In genomic region chr3:32669211-32669610, GRCm38 (mm10) we compare ENCODE assay signal across 7 mouse cellular contexts. TPM values are rescaled to one million over a fixed set of nuclear protein-coding genes. Genes with fewer than 3 reads are reported as not detected.
A peak's percentile ranks its signal among the peaks of the same experiment; 100 is the strongest.
DNase-seq lines count a peak whose midpoint lies in the region; TF ChIP-seq lines count a peak whose summit lies in the region.

No protein-coding gene starts in this region.

- H3K36me3 ChIP-seq in kidney, adult 2 months (ENCODE audit: control insufficient read depth, insufficient read depth, low read length) = no peaks in the 10 kb centered on the region

- TF ChIP-seq CTCF in kidney, adult 2 months (conservative IDR thresholded peaks at IDR 0.05; ENCODE audit: insufficient read depth, insufficient read length, low read depth, low read length) = no peak
- TF ChIP-seq CTCF in cortical plate, adult 2 months (IDR thresholded peaks at IDR 0.05; ENCODE audit: extremely low read depth, insufficient read depth, low read length) = no peak

- H3K4me1 ChIP-seq in kidney, adult 2 months (ENCODE audit: control insufficient read depth, insufficient read depth, low read length) = peaks cover 20% of the 10 kb centered on the region; the same call in 1 of the 2 replicates
- H3K4me1 ChIP-seq in cortical plate, adult 2 months (ENCODE audit: control insufficient read depth, insufficient read depth, low read length) = peaks cover 7% of the 10 kb centered on the region; the same call in 1 of the 2 replicates

- peak overlapping the region; percentile 88 for H3K27ac ChIP-seq in kidney, adult 2 months (ENCODE audit: insufficient read depth, low read depth, low read length)
- peak overlapping the region; percentile 52; the same call in 1 of the 2 replicates for H3K27ac ChIP-seq in cortical plate, adult 2 months (ENCODE audit: insufficient read depth, low read length)

- WGBS in kidney, adult 2 months = 54% methylated on average over 6 of the region's 6 CpGs

- TF ChIP-seq POLR2A in kidney, adult 2 months (IDR thresholded peaks at IDR 0.05; ENCODE audit: low read depth, low read length) = no peak
- TF ChIP-seq POLR2A in cortical plate, adult 2 months (IDR thresholded peaks at IDR 0.05; ENCODE audit: extremely low read depth, insufficient read depth, low read length) = no peak

- DNase-seq in kidney, adult 2 months = peak; percentile 58
- DNase-seq in kidney, adult 18-20 months = no peak
- DNase-seq in gastrocnemius, postnatal 10 days = peak; percentile 19
- DNase-seq in layer of hippocampus, postnatal 14 days (ENCODE audit: low spot score in 2 of 2) = peak; percentile 12 to 51
- peak; percentile 71 for DNase-seq in telencephalon, adult 2 months (ENCODE audit: low read depth, low spot score)
- DNase-seq in yolk sac, embryonic 10.5 days (ENCODE audit: low spot score) = no peak

- peak overlapping the region; percentile 24; the same call in 1 of the 2 replicates for H3K4me3 ChIP-seq in kidney, adult 2 months (ENCODE audit: insufficient read depth, low read depth, low read length)
- H3K4me3 ChIP-seq in cortical plate, adult 2 months (ENCODE audit: insufficient read depth, low read length) = 0 out of 2 replicates have a peak overlapping the region, but pooled peaks have one; percentile 15

- H3K27me3 ChIP-seq in kidney, adult 2 months (replicated peaks; ENCODE audit: control insufficient read depth, insufficient read depth, low read length) = no peaks in the 10 kb centered on the region

RNA-seq across cellular contexts. Expression of gene Actl6a, which starts 36.9 kb away (rescaled TPM):
- polyA plus RNA-seq in kidney, adult 2 months (2012; rRNA removed) = 15.4 and 17.8 TPM in 2 replicates
- polyA plus RNA-seq in cortical plate, adult 2 months (2012; rRNA removed) = 17.7 and 17.9 TPM in 2 replicates
- total RNA-seq in gastrocnemius, postnatal 10 days (2021) = 10 to 100 TPM; 27.3 to 30.7 TPM
- total RNA-seq in layer of hippocampus, postnatal 14 days (2021) = 10 to 100 TPM; 18.8 to 19.9 TPM

RNA-seq across cellular contexts. Expression of gene Gnb4, which starts 52.8 kb away (rescaled TPM):
- polyA plus RNA-seq in kidney, adult 2 months (2012; rRNA removed) = 13.6 and 16.0 TPM in 2 replicates
- 37.4 and 46.6 TPM in 2 replicates for polyA plus RNA-seq in cortical plate, adult 2 months (2012; rRNA removed)
- 10 to 100 TPM; 26.5 to 30.2 TPM for total RNA-seq in gastrocnemius, postnatal 10 days (2021)
- 10 to 100 TPM; 42.7 to 43.7 TPM for total RNA-seq in layer of hippocampus, postnatal 14 days (2021)

Comparison
In these comparisons a context has a peak if more than half of its experiments do, and no peak if none do; other contexts are left out.
1. DNase-seq: peak in kidney, adult 2 months (single experiment), gastrocnemius, postnatal 10 days (single experiment), layer of hippocampus, postnatal 14 days (2 of 2) and telencephalon, adult 2 months (single experiment); none in kidney, adult 18-20 months (single experiment) and yolk sac, embryonic 10.5 days (single experiment).